Mouse (Mus musculus): ENCODE results near the gene Ric8a.

DNA sequence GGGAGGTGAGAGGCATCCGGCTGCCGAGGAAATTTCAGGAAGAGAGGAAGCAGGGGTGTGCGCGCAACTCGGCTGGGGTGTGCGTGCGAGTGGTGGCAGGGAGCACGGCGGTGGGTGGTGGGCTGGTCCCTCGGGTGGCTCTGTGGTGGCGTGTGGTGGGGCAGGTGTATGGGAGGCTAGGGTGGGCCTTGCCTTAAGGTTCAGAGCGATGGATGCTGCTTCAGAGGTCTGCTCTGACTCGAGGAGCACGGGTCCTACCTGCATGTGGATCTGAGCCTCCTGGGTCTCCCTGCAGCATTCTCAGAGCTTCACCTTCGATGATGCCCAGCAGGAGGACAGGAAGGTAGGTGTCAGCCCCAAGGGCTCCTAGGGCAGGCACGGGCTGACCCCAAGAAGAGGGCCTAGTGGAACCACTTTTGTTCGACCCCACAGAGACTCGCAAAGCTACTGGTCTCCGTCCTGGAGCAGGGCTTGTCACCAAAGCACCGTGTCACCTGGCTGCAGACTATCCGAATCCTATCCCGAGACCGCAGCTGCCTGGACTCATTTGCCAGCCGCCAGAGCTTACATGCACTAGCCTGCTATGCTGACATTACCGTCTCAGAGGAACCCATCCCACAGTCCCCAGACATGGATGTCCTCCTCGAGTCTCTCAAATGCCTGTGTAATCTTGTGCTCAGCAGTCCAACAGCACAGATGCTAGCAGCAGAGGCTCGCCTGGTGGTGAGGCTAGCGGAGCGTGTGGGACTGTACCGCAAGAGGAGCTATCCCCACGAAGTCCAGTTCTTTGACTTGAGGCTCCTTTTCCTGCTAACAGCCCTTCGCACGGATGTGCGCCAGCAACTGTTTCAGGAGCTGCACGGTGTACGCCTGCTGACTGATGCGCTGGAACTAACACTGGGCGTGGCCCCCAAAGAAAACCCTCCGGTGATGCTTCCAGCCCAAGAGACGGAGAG, 1.1 kb downstream of the Ric8a start, which contains the start of gene Bet1l:
- TF ChIP-seq CTCF (IDR thresholded peaks at IDR 0.05 in 2 of 3, conservative IDR thresholded peaks at IDR 0.05 in 1 of 3; ENCODE audit: control insufficient read depth in 1 of 3, insufficient read depth in 1 of 3, low read depth in 2 of 3, low read length in 3 of 3, poor library complexity in 1 of 3, severe bottlenecking in 1 of 3) (no peak), HCFC1 (IDR thresholded peaks at IDR 0.05; ENCODE audit: low read depth, low read length) (no peak; the same call in 1 of the 2 replicates), NELFE (IDR thresholded peaks at IDR 0.05; ENCODE audit: low read depth, low read length) (no peak), ZC3H11A (IDR thresholded peaks at IDR 0.05; ENCODE audit: low read depth, low read length) (no peak), GATA1 (IDR thresholded peaks at IDR 0.05; ENCODE audit: low read depth, low read length) (no peak)
